Mouse (Mus musculus) lung, postnatal 0 days (tissue): ENCODE data around the gene Slc13a2.

Source experiments
- CTCF ChIP-seq: IDR thresholded peaks from 2 replicates; pipeline ENCODE4 v1.5.1; 2016; ENCODE audit warnings: antibody characterized with exemption, mild to moderate bottlenecking
- EP300 ChIP-seq: IDR thresholded peaks from 2 replicates; pipeline ENCODE4 v1.6.1; 2016; ENCODE audit warnings: antibody characterized with exemption, mild to moderate bottlenecking, control low read depth

- TF ChIP-seq CTCF: no peak
- 0 out of 2 replicates have a peak, but pooled peaks have one; percentile 28 for TF ChIP-seq EP300
These were observed 15.2 kb upstream of the Slc13a2 start for GRCm38 (mm10) chr11:78437182-78437581.
